Mouse (Mus musculus): Measurements from ENCODE around the gene Pank3. TPM values are rescaled to one million over a fixed set of nuclear protein-coding genes. Genes with fewer than 3 reads are reported as not detected.
"Not testable (repeated sequence)": the region's sequence is repeated elsewhere in the genome, so short reads cannot be mapped to it uniquely, and the experiment has no call there.

Pank3 gene
- total and polyA plus RNA-seq, 3 experiments: 18.2 to 40.2 (median 22.5) TPM

GRCm38 (mm10) chr11:35788443-35788842 is 19.2 kb downstream of the Pank3 start:
- H3K4me1 ChIP-seq (ENCODE audit: control insufficient read depth in 1 of 2, insufficient read depth in 2 of 2): peaks cover 9 to 22% of the 10 kb centered on the region in 2 experiments
- DNase-seq (ENCODE audit: extremely low read depth): no peak
- no peaks in the 10 kb centered on the region for H3K27me3 ChIP-seq (replicated peaks)
- H3K27ac ChIP-seq (ENCODE audit: insufficient read depth, low read depth): no peak overlapping the region
- in situ Hi-C loops (cut with MboI; ENCODE audit: low pct_ligation_motif_present, low pct_unique_long_range_greater_than_20kb, low sequenced_read_pairs) (no loop called here), dilution Hi-C loops (cut with MboI; ENCODE audit: extremely low pct_ligation_motif_present, extremely low pct_unique_long_range_greater_than_20kb, low sequenced_read_pairs) (no loop called here)
- H3K79me2 ChIP-seq (replicated peaks; ENCODE audit: control insufficient read depth, extremely low read depth, insufficient read depth, poor library complexity, severe bottlenecking): peaks cover 7% of the 10 kb centered on the region
- H3K4me2 ChIP-seq (ENCODE audit: insufficient read depth, low read depth, poor library complexity, severe bottlenecking): no peak overlapping the region
- peaks cover 6% of the 10 kb centered on the region for H3K9me3 ChIP-seq (replicated peaks; ENCODE audit: low read length)
- no peak overlapping the region for H3K4me3 ChIP-seq (replicated peaks in 1 of 3; ENCODE audit: low read depth in 2 of 3, low read length in 2 of 3, poor library complexity in 1 of 3)
- TF ChIP-seq ETS1 (conservative IDR thresholded peaks at IDR 0.05; ENCODE audit: low read depth, low read length): no peak
- TF ChIP-seq USF2 (conservative IDR thresholded peaks at IDR 0.05; ENCODE audit: low read depth, low read length): no peak
- no peak for TF ChIP-seq RCOR1 (conservative IDR thresholded peaks at IDR 0.05; ENCODE audit: low read depth, low read length)
- TF ChIP-seq UBTF (IDR thresholded peaks at IDR 0.05; ENCODE audit: low read depth, low read length): no peak
- TF ChIP-seq KAT2A (IDR thresholded peaks at IDR 0.05; ENCODE audit: insufficient replicate concordance, low read length): no peak
- no peak for TF ChIP-seq MEF2A (IDR thresholded peaks at IDR 0.05; ENCODE audit: borderline replicate concordance, low read depth, low read length)
- no peak for TF ChIP-seq SMC3 (IDR thresholded peaks at IDR 0.05; ENCODE audit: low read depth, low read length)
- peaks cover 41 to 74% of the 10 kb centered on the region in 2 experiments for H3K36me3 ChIP-seq (replicated peaks in 1 of 2; ENCODE audit: control insufficient read depth in 1 of 2, insufficient read depth in 1 of 2, low read length in 1 of 2)
- no peak overlapping the region for H3K9ac ChIP-seq (ENCODE audit: insufficient read depth, low read depth)

- H3K4me3 ChIP-seq (replicated peaks in 1 of 3; ENCODE audit: low read depth in 2 of 3, low read length in 2 of 3, poor library complexity in 1 of 3); H3K79me2 ChIP-seq (replicated peaks; ENCODE audit: control insufficient read depth, extremely low read depth, insufficient read depth, poor library complexity, severe bottlenecking); dilution Hi-C loops (cut with MboI; ENCODE audit: extremely low pct_ligation_motif_present, extremely low pct_unique_long_range_greater_than_20kb, low sequenced_read_pairs); in situ Hi-C loops (cut with MboI; ENCODE audit: low pct_ligation_motif_present, low pct_unique_long_range_greater_than_20kb, low sequenced_read_pairs); H3K9ac ChIP-seq (ENCODE audit: insufficient read depth, low read depth); H3K9me3 ChIP-seq (replicated peaks; ENCODE audit: low read length); H3K4me2 ChIP-seq (ENCODE audit: insufficient read depth, low read depth, poor library complexity, severe bottlenecking); H3K27me3 ChIP-seq (replicated peaks): not testable (repeated sequence)
- peak; percentile 74 for DNase-seq (ENCODE audit: extremely low read depth)
- Histone ChIP-seq H3K27ac (ENCODE audit: insufficient read depth, low read depth) (0 out of 2 replicates have a peak overlapping the region, but pooled peaks have one; percentile 15), H3K36me3 (replicated peaks in 1 of 2; ENCODE audit: control insufficient read depth in 1 of 2, insufficient read depth in 1 of 2, low read length in 1 of 2) (peaks cover 17 to 42% of the 10 kb centered on the region in 2 experiments), H3K4me1 (ENCODE audit: control insufficient read depth in 1 of 2, insufficient read depth in 2 of 2) (peaks cover 11 to 31% of the 10 kb centered on the region in 2 experiments)
- TF ChIP-seq TCF12 (IDR thresholded peaks at IDR 0.05; ENCODE audit: low read depth, low read length): peak; percentile 65; the same call in 1 of the 2 replicates
- peak; percentile 75 for TF ChIP-seq ETS1 (conservative IDR thresholded peaks at IDR 0.05; ENCODE audit: low read depth, low read length)
- TF ChIP-seq MEF2A (IDR thresholded peaks at IDR 0.05; ENCODE audit: borderline replicate concordance, low read depth, low read length): 0 out of 2 replicates have a peak, but pooled peaks have one; percentile 10
- TF ChIP-seq ELF1 (IDR thresholded peaks at IDR 0.05; ENCODE audit: low read depth, low read length): 0 out of 2 replicates have a peak, but pooled peaks have one; percentile 40
Observed at GRCm38 (mm10) chr11:35792800-35793199, 23.5 kb downstream of the Pank3 start.

- Histone ChIP-seq H3K9me3 (replicated peaks; ENCODE audit: low read length) (peaks cover 11% of the 10 kb centered on the region), H3K4me3 (replicated peaks in 1 of 3; ENCODE audit: low read depth in 2 of 3, low read length in 2 of 3, poor library complexity in 1 of 3) (no peak overlapping the region), H3K4me2 (ENCODE audit: insufficient read depth, low read depth, poor library complexity, severe bottlenecking) (no peak overlapping the region), H3K27ac (ENCODE audit: insufficient read depth, low read depth) (no peak overlapping the region), H3K9ac (ENCODE audit: insufficient read depth, low read depth) (no peak overlapping the region), H3K27me3 (replicated peaks) (no peaks in the 10 kb centered on the region), H3K79me2 (replicated peaks; ENCODE audit: control insufficient read depth, extremely low read depth, insufficient read depth, poor library complexity, severe bottlenecking) (no peaks in the 10 kb centered on the region), H3K4me1 (ENCODE audit: control insufficient read depth in 1 of 2, insufficient read depth in 2 of 2) (peaks cover 5 to 14% of the 10 kb centered on the region in 2 experiments), H3K36me3 (replicated peaks in 1 of 2; ENCODE audit: control insufficient read depth in 1 of 2, insufficient read depth in 1 of 2, low read length in 1 of 2) (peaks cover 0 to 12% of the 10 kb centered on the region in 2 experiments)
- in situ Hi-C loops (cut with MboI; ENCODE audit: low pct_ligation_motif_present, low pct_unique_long_range_greater_than_20kb, low sequenced_read_pairs) (no loop called here), dilution Hi-C loops (cut with MboI; ENCODE audit: extremely low pct_ligation_motif_present, extremely low pct_unique_long_range_greater_than_20kb, low sequenced_read_pairs) (no loop called here)
- TF ChIP-seq POLR2A (IDR thresholded peaks at IDR 0.05; ENCODE audit: low read depth, low read length) (no peak), KAT2A (IDR thresholded peaks at IDR 0.05; ENCODE audit: insufficient replicate concordance, low read length) (no peak), PAX5 (IDR thresholded peaks at IDR 0.05; ENCODE audit: low read length) (no peak), USF2 (conservative IDR thresholded peaks at IDR 0.05; ENCODE audit: low read depth, low read length) (no peak), NRF1 (IDR thresholded peaks at IDR 0.05; ENCODE audit: low read depth, low read length) (no peak), CTCF (conservative IDR thresholded peaks at IDR 0.05 in 1 of 2, IDR thresholded peaks at IDR 0.05 in 1 of 2; ENCODE audit: low read depth in 2 of 2, low read length in 2 of 2) (no peak), TBP (conservative IDR thresholded peaks at IDR 0.05; ENCODE audit: low read depth, low read length) (no peak)
- no peak for DNase-seq (ENCODE audit: extremely low read depth)
Observed at GRCm38 (mm10) chr11:35797751-35798494, 28.6 kb downstream of the Pank3 start.
